Mouse (Mus musculus) forebrain, embryonic 11.5 days (tissue): ENCODE data around the gene Cwh43. TPM values are rescaled to one million over a fixed set of nuclear protein-coding genes. Genes with fewer than 3 reads are reported as not detected.
A peak's percentile ranks its signal among the peaks of the same experiment; 100 is the strongest.

Experiments used
- ATAC-seq: fragments of 200-750 bp; cut with Nextera tagmentation; replicated peaks from 2 replicates; pipeline ENCODE4 v1.8.0; 2017; ENCODE audit warnings: moderate TSS enrichment; ENCODE audit not compliant: low FRiP score
- DNase-seq: peaks from one replicate; pipeline ENCODE4 v3.0.0-alpha.2; 2017; ENCODE audit warnings: low spot score
- H3K27ac ChIP-seq: fragments of 300-500 bp; sonication (generic); 2 replicates; pipeline ENCODE4 v1.5.1; 2014; ENCODE audit warnings: low read depth, low read length
- H3K27me3 ChIP-seq: fragments of 300-500 bp; sonication (generic); 2 replicates; pipeline ENCODE4 v1.6.1; 2014; ENCODE audit warnings: mild to moderate bottlenecking, low read length, mixed read lengths; ENCODE audit not compliant: control insufficient read depth, insufficient read depth
- H3K36me3 ChIP-seq: fragments of 300-500 bp; sonication (generic); 2 replicates; pipeline ENCODE4 v1.6.1; 2014; ENCODE audit warnings: mild to moderate bottlenecking, low read length, moderate library complexity, mixed read lengths; ENCODE audit not compliant: control insufficient read depth, insufficient read depth
- H3K4me1 ChIP-seq: fragments of 300-500 bp; sonication (generic); replicated peaks from 2 replicates; pipeline ENCODE4 v1.6.1; 2014; ENCODE audit warnings: low read length, mixed read lengths; ENCODE audit not compliant: control insufficient read depth, insufficient read depth
- H3K4me2 ChIP-seq: fragments of 300-500 bp; sonication (generic); 2 replicates; pipeline ENCODE4 v1.6.1; 2014; ENCODE audit warnings: low read depth, mild to moderate bottlenecking, low read length, moderate library complexity, mixed read lengths; ENCODE audit not compliant: severe bottlenecking
- H3K4me3 ChIP-seq: fragments of 300-500 bp; sonication (generic); 2 replicates; pipeline ENCODE4 v1.5.1; 2014; ENCODE audit warnings: low read depth, low read length
- H3K9ac ChIP-seq: fragments of 300-500 bp; sonication (generic); 2 replicates; pipeline ENCODE4 v1.6.1; 2014; ENCODE audit warnings: low read length
- H3K9me3 ChIP-seq: fragments of 300-500 bp; sonication (generic); 2 replicates; pipeline ENCODE4 v1.6.1; 2016; ENCODE audit warnings: low read length, mixed read lengths; ENCODE audit not compliant: control insufficient read depth
- WGBS: fragments of 180-500 bp; shearing (Covaris S2); extraction: QIAGEN DNeasy Blood & Tissue Kit; methylation state at CpG from one replicate; pipeline ENCODE4 v1.1.7; 2014; 5-methylcytosine and 5-hydroxymethylcytosine counted together
- polyA plus RNA-seq: library from polyadenylated mRNA; unstranded; fragments of >200 nt; fragmentation: Nextera tagmentation; extraction: Ambion mirVana; gene quantifications from 2 replicates; pipeline ENCODE4 v1.2.1, GENCODE M21; 2014

Cwh43 gene
- polyA plus RNA-seq, 1 experiment from 2014 or later, result not detected

DNA sequence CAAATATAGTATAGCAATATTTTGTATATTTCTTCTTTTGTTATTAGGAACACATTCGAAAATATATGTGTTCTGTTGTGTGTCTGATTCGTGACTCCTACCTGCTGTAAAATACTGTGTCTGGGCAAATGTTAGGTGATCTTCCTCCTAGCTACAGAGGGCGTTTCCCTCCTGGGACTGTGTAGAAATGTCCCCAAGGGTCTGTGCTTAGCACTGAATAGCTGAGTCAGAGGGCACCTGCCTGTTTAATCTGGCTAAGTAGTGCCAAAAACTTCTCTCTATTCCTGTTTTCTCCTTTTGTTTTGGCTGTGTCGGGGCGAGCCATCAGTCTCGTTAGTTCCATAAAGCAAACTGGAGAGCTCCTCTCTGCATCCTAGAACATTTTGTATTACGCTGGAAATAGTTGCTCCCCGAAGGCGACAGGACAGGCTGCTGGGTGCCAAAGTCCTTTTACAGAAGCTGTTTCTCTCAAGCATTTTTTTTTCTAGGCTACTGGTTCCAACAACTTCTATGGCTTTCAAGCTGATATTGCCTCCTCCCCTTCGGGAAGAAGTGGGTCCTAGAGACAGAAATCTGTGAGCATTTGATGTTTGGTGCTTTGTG, 36.9 kb upstream of the Cwh43 start:
- ATAC-seq (no peak), DNase-seq (no peak)
- Histone ChIP-seq H3K4me1 (no peaks in the 10 kb centered on the region), H3K9ac (no peak overlapping the region), H3K36me3 (no peaks in the 10 kb centered on the region), H3K4me3 (no peak overlapping the region), H3K9me3 (no peaks in the 10 kb centered on the region), H3K4me2 (no peak overlapping the region), H3K27ac (no peak overlapping the region), H3K27me3 (no peaks in the 10 kb centered on the region)
- whole genome bisulfite sequencing, result 65% methylated on average over 10 of the region's 10 CpGs

DNA sequence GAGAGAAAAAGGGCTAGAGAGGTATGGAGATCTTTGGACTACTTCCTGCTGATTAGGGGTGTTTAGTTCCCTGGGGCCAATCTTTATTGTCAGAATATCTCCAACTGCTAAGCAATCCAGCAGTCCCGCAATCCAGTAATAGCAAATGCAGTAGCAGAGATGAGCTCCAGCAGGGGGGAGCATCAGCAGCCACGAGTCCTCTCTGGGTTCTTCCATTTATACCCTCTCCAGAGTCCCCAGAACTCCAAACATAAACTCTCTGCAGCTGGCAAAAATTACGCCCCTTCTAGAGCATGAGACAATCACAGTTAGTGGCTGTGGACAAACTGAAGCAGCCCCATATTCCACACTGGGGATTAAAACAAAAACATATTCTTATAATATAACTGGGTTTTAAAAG, 36.1 kb upstream of the Cwh43 start:
- Histone ChIP-seq H3K4me1 (no peaks in the 10 kb centered on the region), H3K27ac (no peak overlapping the region), H3K9me3 (no peaks in the 10 kb centered on the region), H3K9ac (no peak overlapping the region), H3K27me3 (no peaks in the 10 kb centered on the region), H3K4me3 (no peak overlapping the region), H3K36me3 (no peaks in the 10 kb centered on the region), H3K4me2 (no peak overlapping the region)
- ATAC-seq (no peak), DNase-seq (no peak)
- WGBS, result 59% methylated on average over 3 of the region's 3 CpGs

DNA sequence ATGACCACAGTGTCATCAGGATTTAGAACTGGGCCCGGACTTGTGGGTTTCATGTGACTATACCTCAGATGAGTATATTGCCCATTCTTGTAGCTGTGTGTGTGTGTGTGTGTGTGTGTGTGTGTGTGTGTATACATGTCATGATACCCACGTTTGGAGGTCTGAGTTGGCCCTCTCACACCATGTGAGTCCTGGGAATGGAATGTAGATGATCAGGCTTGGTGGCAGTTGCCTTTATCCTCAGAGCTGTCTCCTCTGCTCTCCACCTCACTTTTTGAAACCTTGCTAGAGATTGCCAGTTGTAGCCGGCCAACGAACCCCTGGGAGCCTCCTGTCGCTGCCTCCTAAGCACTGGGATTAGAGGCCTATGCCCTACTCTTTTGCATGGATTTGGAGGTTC, 33.3 kb upstream of the Cwh43 start:
- no peaks in the 10 kb centered on the region for H3K9me3 ChIP-seq
- ATAC-seq (no peak), DNase-seq (no peak)
- 82% methylated on average over 5 of the region's 5 CpGs for WGBS
- no peaks in the 10 kb centered on the region for H3K36me3 ChIP-seq
- H3K9ac ChIP-seq, result no peak overlapping the region
- no peaks in the 10 kb centered on the region for H3K4me1 ChIP-seq
- H3K27me3 ChIP-seq, result no peaks in the 10 kb centered on the region
- H3K4me2 ChIP-seq, result no peak overlapping the region
- no peak overlapping the region for H3K4me3 ChIP-seq
- no peak overlapping the region for H3K27ac ChIP-seq

DNA sequence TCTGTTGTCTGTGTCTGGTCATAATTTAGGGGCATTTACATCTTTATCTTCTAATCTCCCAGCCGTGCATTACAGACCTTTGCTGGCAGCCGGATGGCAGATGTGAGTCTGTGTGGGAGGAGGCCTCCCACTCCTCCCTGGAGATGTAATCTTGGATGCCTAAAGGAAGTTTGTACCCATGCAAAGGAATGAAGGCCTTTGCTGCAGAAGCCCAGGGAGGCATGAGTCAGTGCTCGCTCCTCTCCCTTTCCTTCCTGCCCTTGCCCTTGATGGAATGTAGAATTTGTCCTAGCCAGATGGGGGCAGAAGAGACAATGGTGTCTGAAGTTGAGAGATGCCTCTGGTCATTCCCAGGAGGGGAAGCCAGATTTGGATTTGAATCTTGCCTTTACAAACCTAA, 32.7 kb upstream of the Cwh43 start:
- 77% methylated on average over 3 of the region's 3 CpGs for WGBS
- H3K27ac ChIP-seq, result no peak overlapping the region
- H3K9me3 ChIP-seq, result no peaks in the 10 kb centered on the region
- no peak overlapping the region for H3K9ac ChIP-seq
- DNase-seq (no peak), ATAC-seq (no peak)
- no peaks in the 10 kb centered on the region for H3K4me1 ChIP-seq
- no peak overlapping the region for H3K4me3 ChIP-seq
- no peaks in the 10 kb centered on the region for H3K27me3 ChIP-seq
- no peak overlapping the region for H3K4me2 ChIP-seq
- H3K36me3 ChIP-seq, result no peaks in the 10 kb centered on the region

DNA sequence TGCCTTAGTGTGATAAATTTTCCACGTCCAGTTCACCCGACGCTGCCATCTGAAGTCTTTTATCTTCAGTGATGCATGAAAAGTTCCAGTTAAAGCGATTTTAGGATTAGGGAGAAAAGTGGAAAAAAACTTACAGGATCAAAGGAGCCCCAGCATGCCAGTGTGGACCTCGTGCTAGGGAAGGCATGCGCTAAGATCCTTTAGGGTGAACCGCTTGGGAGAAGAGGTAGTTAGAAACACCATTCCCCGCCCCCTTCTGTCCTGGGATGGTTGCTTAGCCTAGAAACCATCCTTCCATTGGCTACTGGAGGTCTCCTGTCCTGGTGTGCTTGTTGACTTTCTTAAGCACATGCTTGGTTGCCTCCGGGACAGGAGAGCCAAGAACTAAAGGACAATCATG, 29.8 kb upstream of the Cwh43 start:
- Histone ChIP-seq H3K4me3 (no peak overlapping the region), H3K4me2 (no peak overlapping the region), H3K9ac (no peak overlapping the region), H3K36me3 (no peaks in the 10 kb centered on the region), H3K4me1 (no peaks in the 10 kb centered on the region), H3K27me3 (no peaks in the 10 kb centered on the region), H3K9me3 (no peaks in the 10 kb centered on the region), H3K27ac (no peak overlapping the region)
- DNase-seq (no peak), ATAC-seq (no peak)
- WGBS, result 44% methylated on average over 9 of the region's 9 CpGs

DNA sequence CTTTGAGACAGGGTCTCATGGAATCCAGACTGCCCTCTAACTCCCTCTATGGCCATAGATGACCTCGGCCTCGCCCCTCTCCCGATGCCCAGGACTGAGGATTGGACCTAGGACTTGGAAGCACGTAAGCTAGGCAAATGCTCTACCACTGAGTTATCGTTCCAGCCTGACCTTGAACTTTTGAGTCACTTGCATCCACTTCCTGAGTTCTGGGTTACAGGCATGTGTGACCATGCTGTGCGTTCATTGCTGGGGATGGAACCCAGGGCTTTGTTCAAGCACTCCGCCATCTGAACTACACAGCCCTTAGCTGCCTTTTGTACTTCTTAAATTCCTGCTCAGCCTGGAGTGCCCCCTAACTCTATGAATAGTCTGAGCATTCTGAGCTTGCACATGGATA, 29.4 kb upstream of the Cwh43 start:
- ATAC-seq (no peak), DNase-seq (no peak)
- H3K27me3 ChIP-seq, result no peaks in the 10 kb centered on the region
- 87% methylated on average over 7 of the region's 7 CpGs for WGBS
- no peak overlapping the region for H3K9ac ChIP-seq
- no peak overlapping the region for H3K4me3 ChIP-seq
- no peak overlapping the region for H3K27ac ChIP-seq
- H3K4me2 ChIP-seq, result no peak overlapping the region
- H3K4me1 ChIP-seq, result no peaks in the 10 kb centered on the region
- no peaks in the 10 kb centered on the region for H3K9me3 ChIP-seq
- H3K36me3 ChIP-seq, result no peaks in the 10 kb centered on the region

DNA sequence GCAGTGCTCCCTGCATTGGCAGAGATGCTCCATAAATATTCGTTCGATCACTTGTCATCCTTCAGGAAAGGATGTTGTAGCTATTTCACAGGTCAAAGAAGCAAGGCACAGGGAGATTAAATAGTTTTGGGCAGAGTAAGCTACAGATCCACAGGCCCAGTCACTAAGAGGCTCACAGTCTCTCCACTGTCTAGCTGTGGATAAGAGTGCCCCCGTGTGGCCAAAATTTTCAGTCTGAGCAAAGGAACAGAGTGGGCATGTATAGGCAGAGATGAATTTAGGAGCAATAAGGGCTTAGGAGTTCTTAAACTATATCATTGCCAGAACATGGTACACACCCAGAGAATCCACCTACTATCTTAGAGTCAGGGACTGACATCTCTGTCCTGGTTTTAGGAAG, 26.0 kb upstream of the Cwh43 start:
- no peak overlapping the region for H3K9ac ChIP-seq
- no peak overlapping the region for H3K4me2 ChIP-seq
- no peaks in the 10 kb centered on the region for H3K36me3 ChIP-seq
- no peak overlapping the region for H3K27ac ChIP-seq
- ATAC-seq (peak; percentile 78), DNase-seq (peak; percentile 89)
- no peaks in the 10 kb centered on the region for H3K9me3 ChIP-seq
- no peaks in the 10 kb centered on the region for H3K4me1 ChIP-seq
- no peak overlapping the region for H3K4me3 ChIP-seq
- no peaks in the 10 kb centered on the region for H3K27me3 ChIP-seq
- 29% methylated on average over 3 of the region's 3 CpGs for WGBS

DNA sequence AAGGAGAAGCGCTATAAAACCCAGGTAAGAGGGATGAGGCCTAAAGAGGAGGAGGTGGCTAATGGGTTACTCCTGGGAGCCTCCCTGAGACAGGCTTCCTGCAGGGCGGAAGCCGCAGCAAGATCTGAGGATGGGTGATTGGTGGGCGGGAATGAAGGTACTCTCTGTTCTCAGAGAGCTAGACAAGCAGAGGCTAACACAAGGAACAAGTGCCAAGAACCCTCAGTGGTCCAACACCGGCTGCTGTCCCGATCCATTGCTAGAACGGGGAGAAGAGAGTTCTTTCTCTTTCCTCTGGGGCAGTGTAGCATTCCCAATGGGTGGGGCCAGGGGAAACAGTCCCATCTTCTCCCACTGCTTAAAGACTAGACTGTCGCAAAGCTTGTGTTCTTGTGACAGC, 25.0 kb upstream of the Cwh43 start:
- Histone ChIP-seq H3K4me1 (no peaks in the 10 kb centered on the region), H3K9me3 (no peaks in the 10 kb centered on the region), H3K36me3 (no peaks in the 10 kb centered on the region), H3K4me3 (no peak overlapping the region), H3K27me3 (no peaks in the 10 kb centered on the region), H3K9ac (no peak overlapping the region), H3K27ac (no peak overlapping the region), H3K4me2 (no peak overlapping the region)
- DNase-seq (no peak), ATAC-seq (no peak)
- WGBS, result 69% methylated on average over 8 of the region's 8 CpGs

DNA sequence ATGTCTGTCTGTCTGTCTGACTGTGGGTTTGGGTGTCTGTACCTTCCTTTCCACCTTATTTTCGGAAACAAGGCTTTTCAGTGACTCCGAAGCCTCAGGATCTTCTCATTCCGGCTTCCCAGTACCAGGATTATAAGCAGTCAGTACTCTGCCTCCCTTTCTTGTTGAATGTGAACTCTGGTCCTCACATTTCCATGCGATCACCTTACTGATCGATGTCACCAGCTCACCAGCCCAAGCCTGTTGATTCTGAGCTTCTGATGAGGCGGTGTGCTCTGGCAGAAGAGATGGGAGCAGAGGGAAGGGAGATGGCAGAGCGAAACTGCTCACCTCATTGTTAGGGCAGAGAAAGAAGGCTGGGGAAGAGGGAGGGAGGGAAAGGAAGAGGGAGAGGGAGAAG, 24.4 kb upstream of the Cwh43 start:
- Histone ChIP-seq H3K4me1 (no peaks in the 10 kb centered on the region), H3K27me3 (no peaks in the 10 kb centered on the region)
- WGBS, result 81% methylated on average over 7 of the region's 7 CpGs

More for the DNA sequence above, 24.4 kb upstream of the Cwh43 start:
- no peak overlapping the region for H3K27ac ChIP-seq
- ATAC-seq (no peak), DNase-seq (no peak)
- H3K4me3 ChIP-seq, result no peak overlapping the region
- no peak overlapping the region for H3K9ac ChIP-seq
- H3K4me2 ChIP-seq, result no peak overlapping the region
- H3K36me3 ChIP-seq, result no peaks in the 10 kb centered on the region
- H3K9me3 ChIP-seq, result no peaks in the 10 kb centered on the region
